Mouse (Mus musculus): ENCODE measurements at regions not wholly inside any gene's neighbourhood (a gene's known extent, or its start where the extent isn't known, plus 50 kb on each side); places are given as distances from the start of the nearest gene placed in this dataset.

DNA sequence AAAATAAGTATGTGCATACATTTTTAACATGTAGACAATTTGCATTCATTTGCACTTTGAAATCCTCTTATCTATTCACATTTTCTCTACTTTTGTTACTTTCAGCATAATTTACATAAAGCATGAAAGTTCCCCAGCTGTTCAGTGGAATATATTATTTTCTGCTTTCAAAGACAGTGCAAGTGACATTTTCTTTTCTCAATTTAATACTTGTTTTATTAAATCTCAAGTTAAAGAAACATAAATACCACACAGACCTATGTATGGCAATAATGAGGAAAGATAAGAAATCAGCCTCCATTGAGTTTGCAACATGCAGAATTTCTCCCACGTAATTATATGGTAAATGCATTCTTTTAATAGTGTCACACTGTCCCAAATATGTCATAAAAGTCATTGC lies 1168.1 kb upstream of the Gje1 start:
- no peak for TF ChIP-seq EP300 (IDR thresholded peaks at IDR 0.05; ENCODE audit: low read depth)
- TF ChIP-seq CTCF (IDR thresholded peaks at IDR 0.05; ENCODE audit: low read depth) = no peak
- WGBS = 53% methylated on average over 1 of the region's 1 CpGs
- no peak overlapping the region for H3K27ac ChIP-seq (ENCODE audit: low read depth)
- H3K4me2 ChIP-seq (ENCODE audit: low read depth, low read length) = no peak overlapping the region
- H3K9ac ChIP-seq (replicated peaks; ENCODE audit: low read depth, low read length) = no peak overlapping the region
- ATAC-seq (ENCODE audit: insufficient read depth, low read depth) (no peak), DNase-seq (ENCODE audit: low spot score) (no peak)
- no peaks in the 10 kb centered on the region for H3K9me3 ChIP-seq (replicated peaks; ENCODE audit: control insufficient read depth, low read length)
- H3K4me3 ChIP-seq (ENCODE audit: low read depth, low read length) = no peak overlapping the region
- H3K27me3 ChIP-seq (ENCODE audit: control insufficient read depth, insufficient read depth, low read length) = no peaks in the 10 kb centered on the region
- no peaks in the 10 kb centered on the region for H3K4me1 ChIP-seq (ENCODE audit: control insufficient read depth, insufficient read depth)
- no peaks in the 10 kb centered on the region for H3K36me3 ChIP-seq (replicated peaks; ENCODE audit: control insufficient read depth, insufficient read depth, low read length)

DNA sequence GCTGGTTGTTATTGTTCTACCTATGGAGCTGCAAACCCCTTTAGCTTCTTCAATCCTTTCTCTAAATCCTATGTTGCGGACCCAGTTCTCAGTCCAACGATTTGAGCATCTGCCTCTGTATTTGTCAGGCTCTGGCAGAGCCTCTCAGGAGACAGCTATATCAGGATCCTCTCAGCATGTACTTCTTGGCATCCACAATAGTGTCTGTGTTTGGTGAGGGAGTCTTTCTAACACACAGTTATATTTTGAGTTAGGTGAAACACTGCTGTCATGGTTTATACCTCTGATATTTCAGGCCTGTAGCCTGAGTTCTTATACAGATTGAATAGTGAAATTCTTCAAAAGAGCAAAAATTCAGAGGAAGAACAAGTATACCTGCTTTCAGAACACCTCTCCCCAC lies 1150.0 kb upstream of the Gje1 start:
- Histone ChIP-seq H3K4me3 (ENCODE audit: low read depth, low read length) (no peak overlapping the region), H3K4me1 (ENCODE audit: control insufficient read depth, insufficient read depth) (no peaks in the 10 kb centered on the region), H3K4me2 (ENCODE audit: low read depth, low read length) (no peak overlapping the region), H3K27me3 (ENCODE audit: control insufficient read depth, insufficient read depth, low read length) (no peaks in the 10 kb centered on the region), H3K27ac (ENCODE audit: low read depth) (no peak overlapping the region), H3K9ac (replicated peaks; ENCODE audit: low read depth, low read length) (no peak overlapping the region), H3K36me3 (replicated peaks; ENCODE audit: control insufficient read depth, insufficient read depth, low read length) (no peaks in the 10 kb centered on the region), H3K9me3 (replicated peaks; ENCODE audit: control insufficient read depth, low read length) (no peaks in the 10 kb centered on the region)
- TF ChIP-seq EP300 (IDR thresholded peaks at IDR 0.05; ENCODE audit: low read depth) (no peak), CTCF (IDR thresholded peaks at IDR 0.05; ENCODE audit: low read depth) (no peak)
- DNase-seq (ENCODE audit: low spot score) = no peak
- ATAC-seq (ENCODE audit: insufficient read depth, low read depth) = no peak
- 72% methylated on average over 2 of the region's 2 CpGs for WGBS

DNA sequence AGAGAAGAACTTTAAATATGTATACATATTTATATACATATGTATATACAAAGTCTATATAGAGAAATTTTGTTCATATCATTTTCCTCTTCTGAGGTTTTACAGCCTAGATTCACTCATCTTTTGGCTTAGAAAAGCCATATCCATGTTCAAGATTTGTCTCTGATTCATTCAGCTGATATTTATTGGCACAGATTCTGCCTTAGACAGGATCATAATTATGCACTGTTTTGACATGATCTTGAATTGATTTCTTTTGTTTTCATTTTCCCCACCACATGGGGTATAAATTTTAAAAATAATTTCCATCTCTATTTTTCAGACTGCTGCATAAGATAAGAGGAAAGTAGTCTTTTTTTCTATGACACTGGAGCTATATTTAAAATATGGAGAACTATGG lies 1148.9 kb upstream of the Gje1 start:
- no peak for DNase-seq (ENCODE audit: low spot score)
- TF ChIP-seq CTCF (IDR thresholded peaks at IDR 0.05; ENCODE audit: low read depth) (no peak), EP300 (IDR thresholded peaks at IDR 0.05; ENCODE audit: low read depth) (no peak)
- Histone ChIP-seq H3K27ac (ENCODE audit: low read depth) (no peak overlapping the region), H3K36me3 (replicated peaks; ENCODE audit: control insufficient read depth, insufficient read depth, low read length) (no peaks in the 10 kb centered on the region), H3K27me3 (ENCODE audit: control insufficient read depth, insufficient read depth, low read length) (no peaks in the 10 kb centered on the region), H3K4me2 (ENCODE audit: low read depth, low read length) (no peak overlapping the region), H3K9me3 (replicated peaks; ENCODE audit: control insufficient read depth, low read length) (no peaks in the 10 kb centered on the region), H3K4me3 (ENCODE audit: low read depth, low read length) (no peak overlapping the region), H3K9ac (replicated peaks; ENCODE audit: low read depth, low read length) (no peak overlapping the region), H3K4me1 (ENCODE audit: control insufficient read depth, insufficient read depth) (no peaks in the 10 kb centered on the region)
- no peak for ATAC-seq (ENCODE audit: insufficient read depth, low read depth)

DNA sequence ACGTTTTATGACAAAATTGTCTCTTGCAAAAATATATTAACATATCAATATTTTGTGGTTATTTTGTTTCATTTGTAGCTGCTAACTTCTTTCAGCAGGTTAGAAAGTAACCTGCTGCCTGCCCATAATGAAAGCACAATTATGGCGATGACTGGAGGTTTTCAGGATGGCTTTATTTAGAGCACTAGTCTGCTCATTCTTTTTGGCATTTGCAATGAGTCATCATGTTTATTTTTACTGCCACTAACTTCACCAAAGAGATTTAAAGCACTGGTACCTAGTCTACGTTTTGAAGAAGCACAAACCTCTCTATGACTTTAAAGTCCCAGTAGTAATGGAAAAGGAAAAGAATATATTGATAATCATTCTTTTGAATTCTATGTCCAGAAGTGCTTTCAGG lies 1123.4 kb upstream of the Gje1 start:
- no peak overlapping the region for H3K4me2 ChIP-seq (ENCODE audit: low read depth, low read length)
- no peak overlapping the region for H3K4me3 ChIP-seq (ENCODE audit: low read depth, low read length)
- H3K4me1 ChIP-seq (ENCODE audit: control insufficient read depth, insufficient read depth) = no peaks in the 10 kb centered on the region
- H3K36me3 ChIP-seq (replicated peaks; ENCODE audit: control insufficient read depth, insufficient read depth, low read length) = no peaks in the 10 kb centered on the region
- ATAC-seq (ENCODE audit: insufficient read depth, low read depth) (peak; percentile 30; the same call in 1 of the 2 replicates), DNase-seq (ENCODE audit: low spot score) (peak; percentile 55)
- no peaks in the 10 kb centered on the region for H3K27me3 ChIP-seq (ENCODE audit: control insufficient read depth, insufficient read depth, low read length)
- H3K9me3 ChIP-seq (replicated peaks; ENCODE audit: control insufficient read depth, low read length) = no peaks in the 10 kb centered on the region
- no peak overlapping the region for H3K27ac ChIP-seq (ENCODE audit: low read depth)
- H3K9ac ChIP-seq (replicated peaks; ENCODE audit: low read depth, low read length) = no peak overlapping the region
- 38% methylated on average over 3 of the region's 3 CpGs for WGBS
- TF ChIP-seq EP300 (IDR thresholded peaks at IDR 0.05; ENCODE audit: low read depth) (no peak), CTCF (IDR thresholded peaks at IDR 0.05; ENCODE audit: low read depth) (no peak)

DNA sequence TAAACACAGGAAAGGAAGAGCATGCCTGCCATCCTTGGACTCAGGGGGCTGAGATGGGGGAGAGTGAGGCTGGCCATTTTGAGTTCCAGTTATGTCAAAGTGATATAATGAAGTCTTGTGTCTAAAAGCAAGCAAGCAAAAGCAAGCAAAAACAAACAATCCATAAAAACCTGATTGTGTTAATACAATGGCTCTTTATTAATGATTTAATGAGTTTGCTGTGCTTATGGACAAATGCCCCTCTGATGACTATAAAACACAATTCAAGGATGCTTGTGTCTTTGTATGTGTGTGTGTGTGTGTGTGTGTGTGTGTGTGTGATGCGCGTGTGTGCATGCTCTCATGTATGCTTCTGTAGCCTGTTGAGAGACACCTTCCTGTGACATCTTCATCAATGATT lies 1114.3 kb upstream of the Gje1 start:
- WGBS = 92% methylated on average over 2 of the region's 2 CpGs

DNA sequence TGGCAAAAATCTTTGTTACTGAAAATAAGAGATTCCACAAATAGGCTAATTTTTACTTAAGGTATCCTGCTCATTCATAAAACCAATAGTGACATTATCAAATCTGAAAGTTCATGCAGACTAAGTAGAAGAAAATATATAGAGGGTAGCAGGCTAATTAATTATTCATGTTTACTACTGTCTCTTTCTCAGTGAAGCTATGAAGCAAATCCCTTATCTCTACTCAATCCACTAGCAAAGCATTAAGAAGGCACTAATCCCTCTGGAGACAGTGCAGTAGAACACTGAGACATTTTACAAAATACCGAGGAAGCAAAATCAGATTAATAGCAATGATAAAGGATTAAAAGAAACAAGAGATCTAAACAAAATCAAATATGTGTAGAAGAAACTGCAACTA lies 1107.4 kb upstream of the Gje1 start:
- Histone ChIP-seq H3K27ac (ENCODE audit: low read depth) (no peak overlapping the region), H3K9me3 (replicated peaks; ENCODE audit: control insufficient read depth, low read length) (no peaks in the 10 kb centered on the region), H3K27me3 (ENCODE audit: control insufficient read depth, insufficient read depth, low read length) (no peaks in the 10 kb centered on the region), H3K4me3 (ENCODE audit: low read depth, low read length) (no peak overlapping the region), H3K36me3 (replicated peaks; ENCODE audit: control insufficient read depth, insufficient read depth, low read length) (no peaks in the 10 kb centered on the region), H3K4me2 (ENCODE audit: low read depth, low read length) (no peak overlapping the region), H3K4me1 (ENCODE audit: control insufficient read depth, insufficient read depth) (no peaks in the 10 kb centered on the region), H3K9ac (replicated peaks; ENCODE audit: low read depth, low read length) (no peak overlapping the region)
- DNase-seq (ENCODE audit: low spot score) (no peak), ATAC-seq (ENCODE audit: insufficient read depth, low read depth) (no peak)
- 68% methylated on average over 1 of the region's 1 CpGs for WGBS
- TF ChIP-seq CTCF (IDR thresholded peaks at IDR 0.05; ENCODE audit: low read depth) (no peak), EP300 (IDR thresholded peaks at IDR 0.05; ENCODE audit: low read depth) (no peak)

More for the DNA sequence above, 1114.3 kb upstream of the Gje1 start:
- Histone ChIP-seq H3K36me3 (replicated peaks; ENCODE audit: control insufficient read depth, insufficient read depth, low read length) (no peaks in the 10 kb centered on the region), H3K4me3 (ENCODE audit: low read depth, low read length) (no peak overlapping the region), H3K4me1 (ENCODE audit: control insufficient read depth, insufficient read depth) (no peaks in the 10 kb centered on the region), H3K27ac (ENCODE audit: low read depth) (no peak overlapping the region), H3K4me2 (ENCODE audit: low read depth, low read length) (no peak overlapping the region), H3K27me3 (ENCODE audit: control insufficient read depth, insufficient read depth, low read length) (no peaks in the 10 kb centered on the region), H3K9ac (replicated peaks; ENCODE audit: low read depth, low read length) (no peak overlapping the region), H3K9me3 (replicated peaks; ENCODE audit: control insufficient read depth, low read length) (no peaks in the 10 kb centered on the region)
- DNase-seq (ENCODE audit: low spot score) (no peak), ATAC-seq (ENCODE audit: insufficient read depth, low read depth) (no peak)
- TF ChIP-seq EP300 (IDR thresholded peaks at IDR 0.05; ENCODE audit: low read depth) = no peak
- no peak for TF ChIP-seq CTCF (IDR thresholded peaks at IDR 0.05; ENCODE audit: low read depth)

Data from heart, postnatal 0 days (tissue).